Mouse (Mus musculus) forebrain, embryonic 14.5 days (tissue): ENCODE measurements around the gene Xxylt1. TPM values are rescaled to one million over a fixed set of nuclear protein-coding genes. Genes with fewer than 3 reads are reported as not detected.

Source experiments
- ATAC-seq: fragments of 200-750 bp; cut with Nextera tagmentation; 2 replicates; pipeline ENCODE4 v1.8.0; 2017; ENCODE audit warnings: mild to moderate bottlenecking, moderate library complexity
- DNase-seq: peaks from one replicate; pipeline ENCODE4 v3.0.0-alpha.2; 2015; ENCODE audit warnings: low spot score
- H3K27ac ChIP-seq: fragments of 300-500 bp; sonication (generic); 2 replicates; pipeline ENCODE4 v1.5.1; 2014; ENCODE audit warnings: low read depth, mild to moderate bottlenecking, control low read depth, low read length, moderate library complexity
- H3K27me3 ChIP-seq: fragments of 300-500 bp; sonication (generic); replicated peaks from 2 replicates; pipeline ENCODE4 v1.6.1; 2014; ENCODE audit warnings: low read length, control low read depth, mixed read lengths; ENCODE audit not compliant: control insufficient read depth, insufficient read depth
- H3K36me3 ChIP-seq: fragments of 300-500 bp; sonication (generic); 2 replicates; pipeline ENCODE4 v1.6.1; 2014; ENCODE audit warnings: low read length, control low read depth; ENCODE audit not compliant: control insufficient read depth, insufficient read depth
- H3K4me1 ChIP-seq: fragments of 300-500 bp; sonication (generic); 2 replicates; pipeline ENCODE4 v1.6.1; 2014; ENCODE audit warnings: antibody characterized with exemption, low read length, control low read depth; ENCODE audit not compliant: control insufficient read depth, insufficient read depth
- H3K4me2 ChIP-seq: fragments of 300-500 bp; sonication (generic); 2 replicates; pipeline ENCODE4 v1.6.1; 2014; ENCODE audit warnings: mild to moderate bottlenecking, control low read depth, low read length
- H3K4me3 ChIP-seq: fragments of 300-500 bp; sonication (generic); 2 replicates; pipeline ENCODE4 v1.5.1; 2014; ENCODE audit warnings: low read depth, low read length, control low read depth
- H3K9ac ChIP-seq: fragments of 300-500 bp; sonication (generic); 2 replicates; pipeline ENCODE4 v1.6.1; 2014; ENCODE audit warnings: mild to moderate bottlenecking, low read length, control low read depth, moderate library complexity
- H3K9me3 ChIP-seq: fragments of 300-500 bp; sonication (generic); replicated peaks from 2 replicates; pipeline ENCODE4 v1.6.1; 2016; ENCODE audit warnings: low read length, control low read depth, mixed read lengths; ENCODE audit not compliant: control insufficient read depth
- WGBS: fragments of 180-500 bp; shearing (Covaris S2); extraction: QIAGEN DNeasy Blood & Tissue Kit; methylation state at CpG from one replicate; pipeline ENCODE4 v1.1.7; 2014; 5-methylcytosine and 5-hydroxymethylcytosine counted together
- polyA plus RNA-seq: library from polyadenylated mRNA; unstranded; fragments of >200 nt; fragmentation: Nextera tagmentation; extraction: Ambion mirVana; gene quantifications from 2 replicates; pipeline ENCODE4 v1.2.1, GENCODE M21; 2014

Xxylt1 gene
- polyA plus RNA-seq, 1 experiment from 2014 or later, result 8.5 TPM

GRCm38 (mm10) chr16:31023803-31024202 is 57.4 kb downstream of the Xxylt1 start:
- Histone ChIP-seq H3K4me2 (no peak overlapping the region), H3K4me1 (no peaks in the 10 kb centered on the region; the same call in 1 of the 2 replicates), H3K27me3 (no peaks in the 10 kb centered on the region), H3K9ac (no peak overlapping the region), H3K36me3 (no peaks in the 10 kb centered on the region), H3K9me3 (no peaks in the 10 kb centered on the region), H3K27ac (no peak overlapping the region), H3K4me3 (no peak overlapping the region)
- WGBS, result 42% methylated on average over 8 of the region's 8 CpGs
- ATAC-seq (no peak), DNase-seq (no peak)

- no peaks in the 10 kb centered on the region for H3K9me3 ChIP-seq
- H3K9ac ChIP-seq, result no peak overlapping the region
- 47% methylated on average over 5 of the region's 5 CpGs for WGBS
- no peak overlapping the region for H3K4me2 ChIP-seq
- no peaks in the 10 kb centered on the region; the same call in 1 of the 2 replicates for H3K4me1 ChIP-seq
- peak; percentile 34 for DNase-seq
- no peaks in the 10 kb centered on the region for H3K36me3 ChIP-seq
- no peak overlapping the region for H3K27ac ChIP-seq
- no peak for ATAC-seq
- H3K4me3 ChIP-seq, result no peak overlapping the region
- H3K27me3 ChIP-seq, result no peaks in the 10 kb centered on the region
These were observed 58.9 kb downstream of the Xxylt1 start for GRCm38 (mm10) chr16:31022287-31022686.

DNA sequence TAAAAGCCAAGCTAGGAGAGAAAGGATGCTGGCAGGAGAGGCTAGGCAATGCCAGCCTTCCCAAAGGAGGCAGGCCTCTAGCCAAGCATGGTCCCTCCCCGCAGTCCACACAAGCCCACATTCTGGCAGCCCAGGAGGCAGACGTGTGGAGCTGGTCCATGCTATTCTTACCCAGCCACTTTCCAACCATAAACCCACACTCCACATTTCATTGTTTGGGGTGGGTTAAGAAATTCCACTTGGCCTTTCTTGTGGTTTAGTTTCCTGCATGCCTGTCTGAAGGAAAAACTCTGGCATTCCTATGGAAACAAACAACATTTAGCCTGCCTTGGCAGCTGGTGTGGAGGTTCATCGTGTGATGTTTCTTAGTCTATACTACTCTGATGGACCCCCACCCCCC is 61.7 kb downstream of the Xxylt1 start:
- no peak for DNase-seq
- H3K4me1 ChIP-seq, result no peaks in the 10 kb centered on the region; the same call in 1 of the 2 replicates
- H3K4me2 ChIP-seq, result no peak overlapping the region
- H3K9me3 ChIP-seq, result no peaks in the 10 kb centered on the region
- no peak overlapping the region for H3K27ac ChIP-seq
- no peaks in the 10 kb centered on the region for H3K27me3 ChIP-seq
- no peak overlapping the region for H3K9ac ChIP-seq
- ATAC-seq, result no peak
- H3K4me3 ChIP-seq, result no peak overlapping the region
- 76% methylated on average over 3 of the region's 3 CpGs for WGBS
- H3K36me3 ChIP-seq, result no peaks in the 10 kb centered on the region

- Histone ChIP-seq H3K4me3 (no peak overlapping the region), H3K4me1 (no peaks in the 10 kb centered on the region), H3K27ac (no peak overlapping the region), H3K27me3 (no peaks in the 10 kb centered on the region), H3K9me3 (no peaks in the 10 kb centered on the region), H3K36me3 (no peaks in the 10 kb centered on the region), H3K9ac (no peak overlapping the region), H3K4me2 (no peak overlapping the region)
- ATAC-seq (no peak), DNase-seq (no peak)
- 94% methylated on average over 10 of the region's 10 CpGs for WGBS
These were observed 63.4 kb downstream of the Xxylt1 start for GRCm38 (mm10) chr16:31017687-31018413.

GRCm38 (mm10) chr16:31016669-31017068 is 64.6 kb downstream of the Xxylt1 start:
- DNase-seq (no peak), ATAC-seq (no peak)
- no peaks in the 10 kb centered on the region for H3K4me1 ChIP-seq
- WGBS, result 94% methylated on average over 2 of the region's 2 CpGs
- no peak overlapping the region for H3K4me3 ChIP-seq
- H3K36me3 ChIP-seq, result no peaks in the 10 kb centered on the region
- no peak overlapping the region for H3K4me2 ChIP-seq
- H3K27me3 ChIP-seq, result no peaks in the 10 kb centered on the region
- H3K9me3 ChIP-seq, result no peaks in the 10 kb centered on the region
- H3K9ac ChIP-seq, result no peak overlapping the region
- H3K27ac ChIP-seq, result no peak overlapping the region

DNA sequence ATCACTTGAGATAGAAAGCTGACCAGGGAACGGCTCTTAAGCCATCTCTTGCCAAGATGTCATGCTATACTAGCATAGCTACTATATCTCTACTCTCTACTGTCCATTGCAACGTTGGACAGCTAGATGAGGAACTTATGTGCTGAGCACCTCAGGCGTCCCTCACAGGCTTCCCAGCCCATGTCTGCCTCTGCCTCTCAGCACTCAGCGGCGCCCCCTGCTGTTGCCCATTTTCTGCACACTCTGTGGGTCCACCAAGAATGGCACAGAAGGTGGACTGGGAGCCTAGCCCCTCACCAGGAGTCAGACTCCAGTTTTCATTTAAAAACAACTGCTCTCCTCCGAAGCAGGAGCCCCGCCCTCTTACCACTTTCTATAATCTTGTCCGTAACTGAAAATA is 65.1 kb downstream of the Xxylt1 start:
- Histone ChIP-seq H3K27me3 (no peaks in the 10 kb centered on the region), H3K27ac (no peak overlapping the region), H3K9ac (no peak overlapping the region), H3K36me3 (no peaks in the 10 kb centered on the region), H3K4me3 (no peak overlapping the region), H3K4me2 (no peak overlapping the region), H3K4me1 (no peaks in the 10 kb centered on the region), H3K9me3 (no peaks in the 10 kb centered on the region)
- DNase-seq, result no peak
- whole genome bisulfite sequencing, result 75% methylated on average over 8 of the region's 8 CpGs
- ATAC-seq, result no peak

DNA sequence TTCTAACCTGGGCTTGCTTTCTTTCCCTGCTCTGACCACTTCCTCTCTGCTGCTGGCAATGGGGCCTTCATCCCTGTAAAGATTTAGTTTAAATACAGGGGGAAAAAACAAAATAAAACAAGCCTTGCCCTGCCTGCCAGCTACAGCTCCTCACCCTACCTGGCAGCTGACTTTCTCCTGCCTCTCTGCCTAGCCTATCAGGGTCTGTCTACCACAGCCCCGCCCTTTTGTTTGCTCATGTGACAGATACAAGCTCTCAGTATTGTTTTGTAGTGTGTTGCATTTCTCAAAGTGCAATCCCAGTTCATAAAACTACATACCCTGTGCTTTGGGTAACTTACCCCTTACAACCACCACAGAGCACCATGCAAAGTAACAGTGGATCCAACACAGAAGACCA is 66.0 kb downstream of the Xxylt1 start:
- no peak overlapping the region for H3K4me2 ChIP-seq
- no peak overlapping the region for H3K4me3 ChIP-seq
- no peaks in the 10 kb centered on the region for H3K27me3 ChIP-seq
- DNase-seq (no peak), ATAC-seq (no peak)
- H3K36me3 ChIP-seq, result no peaks in the 10 kb centered on the region
- 92% methylated on average over 1 of the region's 1 CpGs for WGBS
- H3K27ac ChIP-seq, result no peak overlapping the region
- H3K4me1 ChIP-seq, result no peaks in the 10 kb centered on the region
- no peaks in the 10 kb centered on the region for H3K9me3 ChIP-seq
- H3K9ac ChIP-seq, result no peak overlapping the region

GRCm38 (mm10) chr16:31012236-31012635 is 69.0 kb downstream of the Xxylt1 start:
- Histone ChIP-seq H3K4me3 (no peak overlapping the region), H3K36me3 (no peaks in the 10 kb centered on the region), H3K27ac (no peak overlapping the region), H3K4me2 (no peak overlapping the region), H3K4me1 (no peaks in the 10 kb centered on the region; the same call in 1 of the 2 replicates), H3K27me3 (no peaks in the 10 kb centered on the region), H3K9ac (no peak overlapping the region), H3K9me3 (no peaks in the 10 kb centered on the region)
- ATAC-seq (no peak), DNase-seq (no peak)
- WGBS, result 89% methylated on average over 10 of the region's 10 CpGs

- no peaks in the 10 kb centered on the region; the same call in 1 of the 2 replicates for H3K4me1 ChIP-seq
- H3K4me2 ChIP-seq, result no peak overlapping the region
- WGBS, result 92% methylated on average over 5 of the region's 5 CpGs
- no peak overlapping the region for H3K4me3 ChIP-seq
- no peak for ATAC-seq
- no peak overlapping the region for H3K9ac ChIP-seq
- no peaks in the 10 kb centered on the region for H3K9me3 ChIP-seq
- H3K27ac ChIP-seq, result no peak overlapping the region
- H3K27me3 ChIP-seq, result no peaks in the 10 kb centered on the region
- DNase-seq, result no peak
- H3K36me3 ChIP-seq, result no peaks in the 10 kb centered on the region
These were observed 70.8 kb downstream of the Xxylt1 start for GRCm38 (mm10) chr16:31010443-31010842.
